Mouse (Mus musculus): ENCODE results near the gene Unc5b. TPM values are rescaled to one million over a fixed set of nuclear protein-coding genes. Genes with fewer than 3 reads are reported as not detected.

Unc5b gene
- polyA plus RNA-seq, 1 experiment from 2014 or later, result 17.9 TPM

DNA sequence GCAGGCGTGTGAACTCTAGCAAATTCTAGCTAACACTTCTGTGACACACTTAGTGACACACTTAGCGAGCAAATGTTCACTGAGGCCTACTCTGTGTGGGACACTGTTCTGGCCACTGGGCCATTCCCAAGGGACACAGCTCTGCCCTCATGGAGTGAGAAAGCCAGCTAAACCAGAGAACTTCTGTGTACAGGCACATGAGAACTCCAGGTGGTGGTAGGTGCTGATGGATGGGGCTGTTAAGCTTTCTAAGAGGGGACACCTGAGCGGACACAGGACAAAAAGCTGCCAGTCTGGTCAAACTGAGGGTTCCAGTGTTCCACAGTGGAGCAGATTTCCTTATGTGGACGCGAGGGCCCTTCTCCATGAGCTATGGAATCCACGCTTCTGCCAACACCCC lies 13.5 kb downstream of the Unc5b start:
- no peak for DNase-seq (ENCODE audit: low spot score)

DNA sequence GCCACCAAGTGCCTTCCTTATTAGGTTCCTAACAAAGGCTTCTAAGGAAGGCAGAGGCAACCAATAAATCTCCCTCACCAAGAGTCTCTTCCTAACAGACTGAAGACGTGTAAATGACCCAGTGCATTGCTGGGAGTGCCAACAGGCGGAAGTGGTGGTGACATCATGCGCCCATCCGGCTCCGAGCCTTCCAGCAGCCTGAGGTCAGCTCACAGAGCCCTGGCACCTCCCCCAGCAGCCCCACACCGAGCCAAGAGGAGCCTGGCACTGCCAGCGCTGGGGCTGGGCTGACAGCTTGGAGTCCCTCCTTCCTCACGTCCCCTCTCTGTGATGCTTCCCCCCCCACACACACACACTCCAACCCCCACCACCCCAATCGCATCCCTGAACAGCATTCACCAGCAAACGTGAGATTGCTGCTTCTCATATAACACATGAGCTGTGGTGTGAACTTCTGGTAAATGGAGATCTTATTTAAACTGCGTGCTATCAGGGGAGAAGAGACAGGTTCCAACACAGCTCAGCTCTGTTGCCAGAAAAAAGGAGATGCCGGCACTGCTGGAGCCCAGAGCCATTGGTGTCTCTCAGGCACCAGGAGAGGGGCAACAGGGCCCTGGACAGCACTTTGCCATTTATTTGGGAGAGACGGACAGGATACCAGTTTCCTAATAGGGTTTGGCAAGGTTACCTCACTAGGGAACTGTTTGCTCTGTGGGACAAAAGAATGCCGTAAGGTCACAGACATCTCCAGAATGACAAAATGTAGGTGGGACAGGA lies 14.3 kb downstream of the Unc5b start:
- H3K36me3 ChIP-seq, result no peaks in the 10 kb centered on the region
- H3K4me1 ChIP-seq, result peaks cover 100% of the 10 kb centered on the region
- no peaks in the 10 kb centered on the region for H3K9me3 ChIP-seq
- DNase-seq (ENCODE audit: low spot score), result peak; percentile 93
- H3K27me3 ChIP-seq (ENCODE audit: insufficient read depth, poor library complexity, severe bottlenecking), result no peaks in the 10 kb centered on the region
- H3K4me3 ChIP-seq, result peak overlapping the region; percentile 25
- peak overlapping the region; percentile 98 for H3K27ac ChIP-seq
- 10% methylated on average over 14 of the region's 14 CpGs for WGBS

More for the DNA sequence above, 13.5 kb downstream of the Unc5b start:
- Histone ChIP-seq H3K9me3 (no peaks in the 10 kb centered on the region), H3K4me3 (peak overlapping the region; percentile 25; the same call in 1 of the 2 replicates), H3K27ac (peak overlapping the region; percentile 98), H3K27me3 (ENCODE audit: insufficient read depth, poor library complexity, severe bottlenecking) (no peaks in the 10 kb centered on the region), H3K4me1 (peaks cover 100% of the 10 kb centered on the region), H3K36me3 (no peaks in the 10 kb centered on the region)
- 75% methylated on average over 6 of the region's 6 CpGs for WGBS

DNA sequence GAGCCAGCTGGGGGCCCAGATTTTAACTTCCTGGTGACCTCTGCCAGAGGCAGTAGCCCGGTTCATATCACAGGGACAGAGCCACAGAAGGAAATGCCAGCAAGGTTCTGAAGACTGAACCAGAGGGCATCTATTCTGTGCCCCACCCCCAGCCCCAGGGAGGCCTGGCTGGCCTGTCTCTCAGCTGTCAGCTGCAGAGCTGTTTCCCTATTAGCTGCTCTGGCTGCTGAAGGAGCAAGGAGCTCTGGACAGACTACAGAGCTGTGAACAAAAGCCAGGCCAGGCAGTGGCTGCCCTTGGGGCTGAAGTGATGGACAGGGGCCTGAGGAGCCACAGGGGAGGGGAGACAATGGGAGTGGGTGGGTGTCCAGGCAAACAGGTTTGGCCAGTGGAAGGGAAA lies 15.5 kb downstream of the Unc5b start:
- Histone ChIP-seq H3K4me1 (peaks cover 100% of the 10 kb centered on the region), H3K4me3 (peak overlapping the region; percentile 48), H3K36me3 (no peaks in the 10 kb centered on the region), H3K27me3 (ENCODE audit: insufficient read depth, poor library complexity, severe bottlenecking) (no peaks in the 10 kb centered on the region), H3K9me3 (no peaks in the 10 kb centered on the region), H3K27ac (peak overlapping the region; percentile 98)
- DNase-seq (ENCODE audit: low spot score), result no peak
- WGBS, result 0% methylated on average over 1 of the region's 1 CpGs

DNA sequence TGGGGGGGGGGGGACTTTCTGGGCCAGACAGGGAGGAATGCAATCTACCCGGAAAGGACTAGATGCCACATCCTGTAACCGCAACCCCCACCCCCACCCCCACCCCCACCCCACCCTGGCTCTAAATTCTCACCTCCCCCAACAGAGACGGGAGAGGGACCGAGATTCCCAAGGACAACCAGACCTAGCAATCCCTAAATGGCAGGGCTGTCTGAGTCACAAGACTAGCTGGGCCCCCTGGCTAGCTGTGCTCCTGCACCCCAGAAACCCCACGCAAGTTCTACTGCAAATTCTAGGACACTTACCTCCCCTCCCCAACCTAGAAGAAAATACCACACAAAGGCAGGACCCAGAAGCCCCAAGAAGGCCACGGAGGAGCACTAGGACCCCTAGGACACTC lies 16.3 kb downstream of the Unc5b start:
- no peak for DNase-seq (ENCODE audit: low spot score)
- H3K36me3 ChIP-seq, result no peaks in the 10 kb centered on the region
- no peaks in the 10 kb centered on the region for H3K27me3 ChIP-seq (ENCODE audit: insufficient read depth, poor library complexity, severe bottlenecking)
- peak overlapping the region; percentile 48 for H3K4me3 ChIP-seq
- peaks cover 100% of the 10 kb centered on the region for H3K4me1 ChIP-seq
- peak overlapping the region; percentile 98 for H3K27ac ChIP-seq
- no peaks in the 10 kb centered on the region for H3K9me3 ChIP-seq
- under 1% methylated on average over 6 of the region's 6 CpGs for WGBS

DNA sequence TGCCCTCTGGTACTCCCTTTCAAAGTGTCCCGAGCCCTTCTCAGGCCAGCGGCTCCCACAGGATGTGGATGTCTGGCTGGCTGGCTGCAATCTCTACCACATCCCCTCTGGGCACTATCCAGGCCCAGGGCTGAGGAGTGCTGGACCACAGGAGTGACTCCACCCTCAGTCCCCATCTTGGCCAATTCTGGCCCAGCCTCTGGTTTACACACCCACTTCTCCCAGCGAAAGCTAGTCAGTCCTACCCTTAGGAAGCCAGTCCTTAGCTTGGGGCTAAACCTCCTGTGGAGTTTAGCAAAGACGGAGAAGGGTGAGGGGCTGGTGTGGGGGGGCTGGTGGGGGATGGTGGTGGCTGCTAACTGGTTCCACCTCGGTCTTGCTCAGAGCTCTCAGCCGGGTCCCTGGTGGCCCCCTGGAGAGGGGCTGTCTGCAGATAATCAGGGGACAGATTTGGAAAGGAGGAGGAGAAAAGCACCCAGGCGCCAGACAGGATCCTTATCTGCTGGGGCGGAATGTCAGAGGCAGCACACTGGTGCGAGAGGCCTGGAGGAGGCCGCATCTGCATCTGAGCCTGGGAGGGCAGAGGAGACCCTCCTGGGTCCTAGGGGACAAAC lies 16.8 kb downstream of the Unc5b start:
- Histone ChIP-seq H3K27me3 (ENCODE audit: insufficient read depth, poor library complexity, severe bottlenecking) (no peaks in the 10 kb centered on the region), H3K27ac (peak overlapping the region; percentile 98), H3K9me3 (no peaks in the 10 kb centered on the region), H3K4me1 (peaks cover 100% of the 10 kb centered on the region), H3K4me3 (peak overlapping the region; percentile 48), H3K36me3 (no peaks in the 10 kb centered on the region)
- WGBS, result 2% methylated on average over 10 of the region's 10 CpGs
- DNase-seq (ENCODE audit: low spot score), result peak; percentile 94

DNA sequence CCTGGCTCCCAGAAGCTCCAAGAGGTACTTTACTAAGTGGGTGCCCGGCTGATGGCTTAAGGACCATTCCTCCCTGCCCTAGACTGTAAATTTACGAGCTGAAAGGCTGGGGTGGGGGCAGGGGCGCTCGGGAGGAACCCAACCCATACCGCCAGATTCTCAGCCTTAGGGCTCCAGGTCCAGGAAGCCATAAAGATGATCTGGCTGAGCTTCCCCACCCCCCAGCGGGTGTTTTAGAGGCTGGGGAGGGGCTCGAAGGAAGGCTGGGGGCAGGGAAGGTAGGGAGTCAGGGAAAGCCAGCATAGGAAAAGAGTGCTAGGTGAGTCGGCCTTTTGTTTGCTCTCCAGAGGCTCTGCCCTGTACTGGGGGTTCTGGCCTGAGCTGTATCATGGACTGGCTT lies 17.8 kb downstream of the Unc5b start:
- WGBS, result 3% methylated on average over 8 of the region's 8 CpGs
- Histone ChIP-seq H3K27ac (peak overlapping the region; percentile 98), H3K9me3 (no peaks in the 10 kb centered on the region), H3K27me3 (ENCODE audit: insufficient read depth, poor library complexity, severe bottlenecking) (no peaks in the 10 kb centered on the region), H3K4me3 (peak overlapping the region; percentile 48), H3K36me3 (no peaks in the 10 kb centered on the region), H3K4me1 (peaks cover 100% of the 10 kb centered on the region)
- DNase-seq (ENCODE audit: low spot score), result no peak

DNA sequence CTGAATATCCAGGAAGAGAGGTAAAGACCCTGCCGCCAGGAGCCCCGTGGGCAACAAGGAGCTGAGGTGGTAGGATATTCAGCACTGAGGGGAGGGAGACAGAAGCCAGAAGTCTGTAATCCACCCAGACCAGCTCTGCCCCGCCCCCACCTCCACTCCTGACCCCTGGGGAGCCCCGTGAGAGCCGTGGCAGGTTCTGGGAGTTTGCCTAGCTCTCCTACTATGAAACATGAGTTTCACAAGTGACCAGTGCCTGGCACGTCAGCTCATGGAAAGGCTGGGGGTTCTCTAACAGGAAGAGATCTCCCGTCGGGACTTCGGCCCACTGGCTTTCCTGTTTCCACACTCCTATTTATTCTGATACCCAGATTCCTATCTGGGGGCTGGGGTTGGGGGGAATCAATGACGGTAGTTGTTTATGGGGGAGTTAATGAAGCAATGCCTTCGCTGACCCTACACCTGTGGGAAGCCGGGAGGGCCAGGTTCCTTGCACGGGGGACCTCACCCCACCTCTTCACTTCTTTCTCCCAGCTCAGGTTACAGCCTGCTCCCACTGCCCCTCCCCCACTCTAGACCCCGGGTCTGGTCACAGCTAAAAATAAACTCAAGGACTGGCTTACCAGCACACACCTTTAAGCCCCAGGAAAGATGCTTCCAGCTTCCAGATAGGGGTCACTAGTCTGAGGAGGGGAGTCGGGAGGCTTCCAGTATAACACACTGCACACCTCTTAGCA lies 19.4 kb downstream of the Unc5b start:
- peak overlapping the region; percentile 98 for H3K27ac ChIP-seq
- no peak for DNase-seq (ENCODE audit: low spot score)
- H3K4me3 ChIP-seq, result peak overlapping the region; percentile 48
- 3% methylated on average over 15 of the region's 15 CpGs for WGBS
- no peaks in the 10 kb centered on the region for H3K27me3 ChIP-seq (ENCODE audit: insufficient read depth, poor library complexity, severe bottlenecking)
- H3K4me1 ChIP-seq, result peaks cover 100% of the 10 kb centered on the region
- no peaks in the 10 kb centered on the region for H3K36me3 ChIP-seq
- H3K9me3 ChIP-seq, result no peaks in the 10 kb centered on the region

DNA sequence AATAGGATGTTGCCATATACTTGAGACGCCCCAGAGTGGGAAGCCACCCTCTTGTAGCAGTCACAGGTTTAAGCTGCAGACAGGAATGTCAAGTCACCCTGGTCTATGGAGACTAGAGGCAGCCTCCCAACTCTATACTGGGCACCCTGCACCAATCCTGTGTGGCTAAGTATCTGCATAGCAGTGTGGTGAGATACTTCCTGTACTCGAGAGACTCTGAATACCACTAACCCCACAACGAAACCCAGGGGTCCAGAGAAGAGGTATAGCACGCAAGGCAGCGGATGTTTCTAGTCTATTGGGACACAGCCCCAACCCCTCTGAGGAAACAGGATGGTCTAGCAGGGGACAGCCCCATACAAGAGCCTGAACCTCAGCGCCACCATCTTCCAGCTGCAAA lies 22.9 kb downstream of the Unc5b start:
- H3K36me3 ChIP-seq, result no peaks in the 10 kb centered on the region
- DNase-seq (ENCODE audit: low spot score), result no peak
- H3K27me3 ChIP-seq (ENCODE audit: insufficient read depth, poor library complexity, severe bottlenecking), result no peaks in the 10 kb centered on the region
- H3K9me3 ChIP-seq, result no peaks in the 10 kb centered on the region
- H3K27ac ChIP-seq, result peak overlapping the region; percentile 98
- peaks cover 100% of the 10 kb centered on the region for H3K4me1 ChIP-seq
- no peak overlapping the region for H3K4me3 ChIP-seq
- WGBS, result 38% methylated on average over 6 of the region's 6 CpGs

DNA sequence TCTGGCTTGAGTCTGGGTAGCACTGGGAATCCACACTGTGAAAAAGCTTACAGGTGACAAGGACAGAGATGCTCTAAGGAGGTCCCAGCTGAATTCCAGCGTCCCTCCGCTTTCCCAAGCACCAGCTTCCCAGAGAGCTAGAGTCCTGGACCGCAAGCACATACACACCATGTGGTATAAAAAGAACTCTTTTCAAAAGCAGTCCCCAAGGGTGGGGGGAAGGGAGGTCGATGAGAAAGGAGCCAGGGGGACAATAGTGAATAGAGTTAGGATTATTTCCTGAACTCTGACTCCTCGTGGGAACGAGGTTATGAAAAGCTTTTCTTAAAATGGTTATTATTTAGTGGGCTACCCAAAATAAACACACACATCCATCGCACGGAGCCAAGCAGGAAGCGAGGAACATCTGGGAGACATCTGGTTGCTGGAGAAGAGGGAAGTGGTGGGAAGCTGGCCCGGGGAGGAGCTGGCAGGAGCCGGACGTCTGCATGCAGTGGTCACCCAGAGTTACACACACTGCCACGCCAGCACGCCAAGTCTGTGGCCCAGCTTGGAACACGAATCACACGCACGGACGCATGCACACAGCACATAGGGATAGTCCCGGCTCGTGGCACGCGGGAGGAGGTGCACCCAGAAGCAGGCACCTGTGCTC lies 23.7 kb downstream of the Unc5b start:
- H3K27me3 ChIP-seq (ENCODE audit: insufficient read depth, poor library complexity, severe bottlenecking), result no peaks in the 10 kb centered on the region
- H3K9me3 ChIP-seq, result no peaks in the 10 kb centered on the region
- no peak for DNase-seq (ENCODE audit: low spot score)
- H3K4me1 ChIP-seq, result peaks cover 100% of the 10 kb centered on the region
- H3K4me3 ChIP-seq, result no peak overlapping the region; the same call in 1 of the 2 replicates
- 52% methylated on average over 22 of the region's 22 CpGs for WGBS
- H3K27ac ChIP-seq, result peak overlapping the region; percentile 98
- no peaks in the 10 kb centered on the region for H3K36me3 ChIP-seq

DNA sequence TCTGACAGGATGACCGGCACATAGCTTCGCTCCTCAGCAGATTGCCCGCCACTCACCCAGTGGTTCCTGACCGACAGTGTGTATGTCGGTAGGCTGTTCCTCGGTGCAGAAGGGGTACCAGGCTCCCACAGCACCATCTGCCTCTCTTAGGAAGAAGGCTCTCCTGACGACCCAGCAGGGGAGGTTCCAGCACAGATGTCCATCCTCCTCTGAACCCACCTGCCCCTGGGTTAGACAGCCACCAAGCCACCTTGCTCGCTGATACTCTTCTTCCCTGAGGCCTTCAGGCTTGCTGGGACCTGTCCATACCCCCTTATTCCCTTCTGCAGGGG lies 25.2 kb downstream of the Unc5b start:
- H3K27ac ChIP-seq, result peak overlapping the region; percentile 98
- 0 out of 2 replicates have a peak overlapping the region, but pooled peaks have one; percentile 5 for H3K4me3 ChIP-seq
- no peak for DNase-seq (ENCODE audit: low spot score)
- no peaks in the 10 kb centered on the region for H3K27me3 ChIP-seq (ENCODE audit: insufficient read depth, poor library complexity, severe bottlenecking)
- 44% methylated on average over 8 of the region's 8 CpGs for WGBS
- H3K36me3 ChIP-seq, result no peaks in the 10 kb centered on the region
- H3K4me1 ChIP-seq, result peaks cover 100% of the 10 kb centered on the region
- H3K9me3 ChIP-seq, result no peaks in the 10 kb centered on the region

DNA sequence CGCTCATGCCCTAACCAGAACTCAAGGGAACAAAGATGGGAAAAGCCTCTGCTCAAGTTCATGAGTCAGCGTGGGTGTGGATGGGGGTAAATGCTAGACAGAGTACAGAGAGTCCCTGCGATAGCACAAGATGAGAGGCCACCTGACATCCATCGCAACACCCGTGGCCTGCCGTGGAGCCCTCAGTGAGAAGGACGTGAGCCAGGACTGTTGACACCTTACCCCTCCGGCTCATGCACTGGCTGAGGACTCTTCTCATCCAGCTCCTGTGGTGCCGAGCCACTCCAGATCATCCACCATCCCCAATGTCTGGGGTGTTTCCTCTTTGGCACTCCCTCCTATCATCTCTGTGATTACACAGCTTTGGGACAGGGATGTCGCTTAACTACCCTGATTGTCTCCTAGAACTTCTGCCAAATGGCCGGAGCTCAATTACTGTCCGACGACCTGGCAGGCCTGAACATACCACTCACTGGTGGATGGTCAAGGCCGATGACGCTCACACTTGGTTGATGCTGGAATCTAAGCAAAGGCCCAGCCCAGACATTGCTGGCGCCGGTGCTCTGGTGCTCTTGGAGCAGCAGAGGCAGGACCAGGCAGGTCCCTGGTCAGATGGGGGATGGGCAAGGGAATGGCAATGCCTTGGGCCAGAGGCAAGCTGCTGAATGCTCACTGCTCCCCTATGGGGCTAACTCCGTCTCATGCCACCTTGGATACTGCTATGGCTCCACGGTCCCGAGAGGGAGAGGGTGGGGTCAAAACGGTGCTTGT lies 25.8 kb downstream of the Unc5b start:
- Histone ChIP-seq H3K4me3 (0 out of 2 replicates have a peak overlapping the region, but pooled peaks have one; percentile 5), H3K4me1 (peaks cover 100% of the 10 kb centered on the region), H3K36me3 (no peaks in the 10 kb centered on the region), H3K27ac (peak overlapping the region; percentile 98), H3K27me3 (ENCODE audit: insufficient read depth, poor library complexity, severe bottlenecking) (no peaks in the 10 kb centered on the region), H3K9me3 (no peaks in the 10 kb centered on the region)
- 28% methylated on average over 21 of the region's 21 CpGs for WGBS
- no peak for DNase-seq (ENCODE audit: low spot score)

DNA sequence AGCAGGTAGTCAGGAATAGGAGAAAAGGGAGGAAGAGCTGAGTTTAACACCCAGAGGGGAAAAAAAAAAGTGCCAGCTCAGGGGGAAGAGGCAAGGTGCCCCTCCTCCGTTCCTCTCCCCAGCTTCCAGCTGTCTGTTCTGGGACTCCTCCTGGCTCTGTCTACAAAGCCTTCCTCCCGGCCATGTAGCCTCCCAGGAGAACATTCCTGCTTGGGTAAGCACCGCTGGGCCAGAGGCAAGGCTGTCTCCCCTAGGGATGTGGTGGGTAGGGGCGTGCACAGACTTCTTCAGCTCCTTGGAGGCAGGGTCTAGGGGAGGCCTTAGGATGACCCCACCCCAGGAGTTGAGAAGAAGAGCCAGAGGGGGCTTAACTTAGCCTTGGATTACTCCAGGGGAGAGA lies 26.5 kb downstream of the Unc5b start:
- Histone ChIP-seq H3K27ac (peak overlapping the region; percentile 98), H3K4me3 (no peak overlapping the region), H3K27me3 (ENCODE audit: insufficient read depth, poor library complexity, severe bottlenecking) (no peaks in the 10 kb centered on the region), H3K4me1 (peaks cover 100% of the 10 kb centered on the region), H3K36me3 (no peaks in the 10 kb centered on the region), H3K9me3 (no peaks in the 10 kb centered on the region)
- 39% methylated on average over 4 of the region's 4 CpGs for WGBS
- no peak for DNase-seq (ENCODE audit: low spot score)

Data from heart, embryonic 10.5 days (tissue).